Mouse (Mus musculus): Measurements from ENCODE around the gene Vezt. TPM values are rescaled to one million over a fixed set of nuclear protein-coding genes. Genes with fewer than 3 reads are reported as not detected.
A peak's percentile ranks its signal among the peaks of the same experiment; 100 is the strongest.

Gene Vezt
- total RNA-seq, 2 experiments from 2014 or later, result 20.4 to 21.2 TPM

DNA sequence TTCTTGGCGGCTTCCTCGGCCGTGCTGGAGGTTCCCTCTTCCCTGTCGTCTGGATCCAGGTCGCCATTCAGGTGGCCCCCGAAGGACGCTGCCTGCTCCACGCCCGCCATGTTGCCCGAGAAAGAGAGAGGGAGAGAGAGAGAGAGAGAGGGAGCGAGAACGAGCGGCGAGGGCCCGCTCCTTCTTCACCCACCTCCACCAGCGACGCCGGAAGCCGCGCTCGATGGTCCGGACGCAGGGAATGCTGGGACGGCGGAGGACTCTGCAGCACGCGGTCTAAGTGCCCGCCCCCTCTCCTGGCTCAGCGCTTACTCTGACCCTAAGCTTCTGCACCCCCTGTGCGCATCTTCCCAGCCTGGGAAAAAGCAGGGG lies 146.1 kb downstream of the Vezt start:
- peak; percentile 89 for DNase-seq
- intact Hi-C loops (cut with DNase I; ENCODE audit: low total_unique reads), result no loop called here

Small RNA genes within 50 kb of the gene (microRNA-seq; reads per million reads assigned to microRNA genes)
- gene Mir331, result 15.5 to 16.3 reads per million in 2 experiments

Other genes starting within 250 kb of the Vezt start
- under 1 TPM; 0.31 to 0.45 TPM for gene Usp44, start 204.3 kb downstream of the Vezt start, total RNA-seq (2021)
- gene Metap2, start 138.7 kb downstream of the Vezt start, total RNA-seq (2021), result 100 to 1,000 TPM; 159 to 171 TPM
- gene Fgd6, start 184 bp upstream of the Vezt start, total RNA-seq (2021), result 1 to 10 TPM; 2.1 to 2.5 TPM
- gene Nr2c1, start 112.2 kb upstream of the Vezt start, total RNA-seq (2021), result 1 to 10 TPM; 7.0 to 7.4 TPM
- gene Ndufa12, start 162.9 kb upstream of the Vezt start, total RNA-seq (2021), result 100 to 1,000 TPM; 552 to 602 TPM

All from gastrocnemius, postnatal 14 days (tissue).